Mouse (Mus musculus): ENCODE measurements around the gene Spop.

GRCm38 (mm10) chr11:95532353-95533072, 118.6 kb downstream of the Spop start:
- TF ChIP-seq TAL1 (IDR thresholded peaks at IDR 0.05; ENCODE audit: low read length) (no peak), GATA1 (IDR thresholded peaks at IDR 0.05; ENCODE audit: low read length) (no peak)

Measured in erythroblast, embryonic 14.5 days (primary cell).